ENCODE assay signal across 14 mouse cellular contexts in the genomic region with DNA sequence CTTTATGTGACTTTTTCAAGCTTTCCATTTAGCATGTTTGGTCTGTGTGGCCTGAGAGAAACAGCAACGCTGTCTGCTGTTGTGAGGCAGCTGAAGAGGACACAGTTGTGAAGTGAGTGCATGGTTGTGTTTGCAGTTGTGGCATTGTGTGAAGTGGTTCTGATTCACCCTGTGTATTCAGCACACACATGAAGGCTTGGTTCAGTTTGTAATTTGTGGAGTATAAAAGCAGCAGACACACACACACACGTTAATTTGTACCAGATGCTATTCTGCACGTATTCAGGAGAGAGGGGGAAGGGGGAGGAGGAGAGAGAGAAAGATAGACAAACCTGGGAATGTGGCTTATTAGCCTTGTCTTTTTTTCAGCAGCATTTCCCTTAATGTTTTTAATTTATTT.
DNase-seq lines count a peak whose midpoint lies in the region; ATAC-seq and TF ChIP-seq lines count a peak whose summit lies in the region.
"Had no signal": no experiment of that assay in that cellular context is flagged by ENCODE, and none has a peak within 500 bp of the region (broad histone marks: within the 10 kb centered on the region; RNA-seq: fewer than 3 reads in every experiment).

No protein-coding gene starts in this region.

- no peak for TF ChIP-seq POLR2A in limb, embryonic 14.5 days (IDR thresholded peaks at IDR 0.05; ENCODE audit: borderline replicate concordance, extremely low read depth, insufficient read depth, insufficient read length)

- 63% methylated on average over 3 of the region's 3 CpGs for WGBS in forebrain, embryonic 12.5 days
- 50% methylated on average over 3 of the region's 3 CpGs for WGBS in forebrain, embryonic 13.5 days
- WGBS in hindbrain, embryonic 16.5 days = 53% methylated on average over 3 of the region's 3 CpGs
- 41% methylated on average over 3 of the region's 3 CpGs for WGBS in hindbrain, postnatal 0 days
- 24% methylated on average over 3 of the region's 3 CpGs for WGBS in embryonic facial prominence, embryonic 13.5 days
- 16% methylated on average over 3 of the region's 3 CpGs for WGBS in limb, embryonic 14.5 days

- H3K27ac ChIP-seq in forebrain, embryonic 12.5 days = 0 out of 2 replicates have a peak overlapping the region, but pooled peaks have one; percentile 19
- no peak overlapping the region for H3K27ac ChIP-seq in forebrain, embryonic 13.5 days
- no peak overlapping the region for H3K27ac ChIP-seq in hindbrain, embryonic 16.5 days (ENCODE audit: low read depth, low read length)
- H3K27ac ChIP-seq in hindbrain, postnatal 0 days = no peak overlapping the region
- peak overlapping the region; percentile 85 for H3K27ac ChIP-seq in embryonic facial prominence, embryonic 13.5 days
- peak overlapping the region; percentile 49; the same call in 1 of the 2 replicates for H3K27ac ChIP-seq in limb, embryonic 14.5 days (replicated peaks; ENCODE audit: low read depth, low read length)
- H3K27ac ChIP-seq: intestine, embryonic 15.5 days; midbrain, embryonic 13.5 days had no signal

- H3K4me3 ChIP-seq in forebrain, embryonic 12.5 days (replicated peaks) = no peak overlapping the region
- H3K4me3 ChIP-seq in forebrain, embryonic 13.5 days = no peak overlapping the region
- no peak overlapping the region for H3K4me3 ChIP-seq in hindbrain, embryonic 16.5 days (ENCODE audit: low read length)
- no peak overlapping the region for H3K4me3 ChIP-seq in hindbrain, postnatal 0 days (ENCODE audit: low read length)
- H3K4me3 ChIP-seq in embryonic facial prominence, embryonic 13.5 days = no peak overlapping the region
- no peak overlapping the region for H3K4me3 ChIP-seq in limb, embryonic 14.5 days (replicated peaks; ENCODE audit: low read length)
- H3K4me3 ChIP-seq: intestine, embryonic 15.5 days; midbrain, embryonic 13.5 days had no signal

- no peaks in the 10 kb centered on the region for H3K9me3 ChIP-seq in forebrain, embryonic 12.5 days
- no peaks in the 10 kb centered on the region for H3K9me3 ChIP-seq in forebrain, embryonic 13.5 days (replicated peaks)
- H3K9me3 ChIP-seq in hindbrain, embryonic 16.5 days (ENCODE audit: control insufficient read depth, low read length) = no peaks in the 10 kb centered on the region
- no peaks in the 10 kb centered on the region for H3K9me3 ChIP-seq in hindbrain, postnatal 0 days (ENCODE audit: low read length)
- H3K9me3 ChIP-seq in embryonic facial prominence, embryonic 13.5 days = no peaks in the 10 kb centered on the region
- peaks cover 6% of the 10 kb centered on the region; the same call in 1 of the 2 replicates for H3K9me3 ChIP-seq in limb, embryonic 14.5 days (ENCODE audit: control insufficient read depth, low read length)
- H3K9me3 ChIP-seq: intestine, embryonic 15.5 days; midbrain, embryonic 13.5 days had no signal

- no peak overlapping the region for H3K4me2 ChIP-seq in forebrain, embryonic 12.5 days
- no peak overlapping the region for H3K4me2 ChIP-seq in forebrain, embryonic 13.5 days
- H3K4me2 ChIP-seq in hindbrain, embryonic 16.5 days (ENCODE audit: low read length) = no peak overlapping the region
- H3K4me2 ChIP-seq in hindbrain, postnatal 0 days (ENCODE audit: low read depth, low read length) = no peak overlapping the region
- peak overlapping the region; percentile 26 for H3K4me2 ChIP-seq in embryonic facial prominence, embryonic 13.5 days
- H3K4me2 ChIP-seq in limb, embryonic 14.5 days (replicated peaks; ENCODE audit: low read depth, low read length, severe bottlenecking) = no peak overlapping the region
- H3K4me2 ChIP-seq: intestine, embryonic 15.5 days; midbrain, embryonic 13.5 days had no signal

- peaks cover 18% of the 10 kb centered on the region for H3K4me1 ChIP-seq in forebrain, embryonic 12.5 days
- H3K4me1 ChIP-seq in forebrain, embryonic 13.5 days = peaks cover 19% of the 10 kb centered on the region
- H3K4me1 ChIP-seq in hindbrain, embryonic 16.5 days (ENCODE audit: control insufficient read depth, insufficient read depth, low read depth, low read length) = no peaks in the 10 kb centered on the region; the same call in 1 of the 2 replicates
- 0 out of 2 replicates have a peak, but pooled peaks cover 2% of the 10 kb centered on the region for H3K4me1 ChIP-seq in hindbrain, postnatal 0 days (ENCODE audit: insufficient read depth, low read length)
- peaks cover 30% of the 10 kb centered on the region for H3K4me1 ChIP-seq in embryonic facial prominence, embryonic 13.5 days
- H3K4me1 ChIP-seq in limb, embryonic 14.5 days (ENCODE audit: control insufficient read depth, insufficient read depth, low read length) = peaks cover 8% of the 10 kb centered on the region
- H3K4me1 ChIP-seq: intestine, embryonic 15.5 days had no signal

- DNase-seq in hindbrain, postnatal 0 days (ENCODE audit: low spot score) = no peak
- peak; percentile 22 for DNase-seq in limb, embryonic 14.5 days (ENCODE audit: low spot score)
- no peak for DNase-seq in cerebellum, postnatal 36 days
- DNase-seq in gastrocnemius, adult 8-10 months (ENCODE audit: low spot score in 2 of 2) = no peak
- DNase-seq: cerebellum, postnatal 25 days; lung, adult 2 months; spleen, adult 18-20 months; thymus, postnatal 36 days had no signal

- no peak for ATAC-seq in forebrain, embryonic 12.5 days (ENCODE audit: low FRiP score)
- no peak for ATAC-seq in forebrain, embryonic 13.5 days
- 0 out of 2 replicates have a peak, but pooled peaks have one; percentile 42 for ATAC-seq in hindbrain, embryonic 16.5 days
- ATAC-seq in hindbrain, postnatal 0 days = no peak
- ATAC-seq in embryonic facial prominence, embryonic 13.5 days (ENCODE audit: insufficient number of reproducible peaks, insufficient read depth, low FRiP score, low TSS enrichment, low read depth) = no peak
- ATAC-seq in limb, embryonic 14.5 days (ENCODE audit: low FRiP score, low read depth) = peak; percentile 44; the same call in 1 of the 2 replicates
- ATAC-seq: intestine, embryonic 15.5 days; midbrain, embryonic 13.5 days had no signal

- H3K27me3 ChIP-seq in forebrain, embryonic 12.5 days = no peaks in the 10 kb centered on the region
- no peaks in the 10 kb centered on the region for H3K27me3 ChIP-seq in forebrain, embryonic 13.5 days
- no peaks in the 10 kb centered on the region for H3K27me3 ChIP-seq in hindbrain, embryonic 16.5 days (replicated peaks; ENCODE audit: control insufficient read depth, insufficient read depth, low read length)
- no peaks in the 10 kb centered on the region for H3K27me3 ChIP-seq in hindbrain, postnatal 0 days (ENCODE audit: insufficient read depth, low read length)
- no peaks in the 10 kb centered on the region for H3K27me3 ChIP-seq in embryonic facial prominence, embryonic 13.5 days
- H3K27me3 ChIP-seq in limb, embryonic 14.5 days (ENCODE audit: control insufficient read depth, insufficient read depth, low read length) = no peaks in the 10 kb centered on the region
- H3K27me3 ChIP-seq: intestine, embryonic 15.5 days; midbrain, embryonic 13.5 days had no signal

- TF ChIP-seq CTCF in hindbrain, postnatal 0 days (IDR thresholded peaks at IDR 0.05; ENCODE audit: low read depth) = no peak

- H3K9ac ChIP-seq in forebrain, embryonic 12.5 days = no peak overlapping the region
- H3K9ac ChIP-seq in forebrain, embryonic 13.5 days = no peak overlapping the region
- no peak overlapping the region for H3K9ac ChIP-seq in hindbrain, embryonic 16.5 days (ENCODE audit: low read depth, low read length)
- H3K9ac ChIP-seq in hindbrain, postnatal 0 days (replicated peaks; ENCODE audit: low read length) = no peak overlapping the region
- H3K9ac ChIP-seq in embryonic facial prominence, embryonic 13.5 days = peak overlapping the region; percentile 44; the same call in 1 of the 2 replicates
- no peak overlapping the region for H3K9ac ChIP-seq in limb, embryonic 14.5 days (ENCODE audit: low read depth, low read length, severe bottlenecking)
- H3K9ac ChIP-seq: intestine, embryonic 15.5 days; midbrain, embryonic 13.5 days had no signal

- no peaks in the 10 kb centered on the region for H3K36me3 ChIP-seq in forebrain, embryonic 12.5 days (replicated peaks)
- no peaks in the 10 kb centered on the region for H3K36me3 ChIP-seq in forebrain, embryonic 13.5 days (ENCODE audit: poor library complexity, severe bottlenecking)
- H3K36me3 ChIP-seq in hindbrain, embryonic 16.5 days (ENCODE audit: control insufficient read depth, insufficient read depth, low read length) = no peaks in the 10 kb centered on the region
- H3K36me3 ChIP-seq in hindbrain, postnatal 0 days (ENCODE audit: insufficient read depth, low read length) = no peaks in the 10 kb centered on the region
- H3K36me3 ChIP-seq in embryonic facial prominence, embryonic 13.5 days = no peaks in the 10 kb centered on the region
- H3K36me3 ChIP-seq in limb, embryonic 14.5 days (ENCODE audit: control insufficient read depth, insufficient read depth, low read length) = no peaks in the 10 kb centered on the region
- H3K36me3 ChIP-seq: intestine, embryonic 15.5 days; midbrain, embryonic 13.5 days had no signal

Comparison
In these comparisons a context has a peak if more than half of its experiments do, and no peak if none do; other contexts are left out.
1. ATAC-seq: peak in hindbrain, embryonic 16.5 days (single experiment) and limb, embryonic 14.5 days (single experiment); none in forebrain, embryonic 12.5 days (single experiment), forebrain, embryonic 13.5 days (single experiment), hindbrain, postnatal 0 days (single experiment) and embryonic facial prominence, embryonic 13.5 days (single experiment).
2. H3K27ac ChIP-seq: peak in forebrain, embryonic 12.5 days (single experiment), embryonic facial prominence, embryonic 13.5 days (single experiment) and limb, embryonic 14.5 days (single experiment); none in forebrain, embryonic 13.5 days (single experiment), hindbrain, embryonic 16.5 days (single experiment) and hindbrain, postnatal 0 days (single experiment).